Mouse (Mus musculus): ENCODE measurements around the gene Gng12.

GRCm38 (mm10) chr6:67057991-67058696 is 161.9 kb downstream of the Gng12 start:
- TF ChIP-seq GATA1 (IDR thresholded peaks at IDR 0.05; ENCODE audit: low read length) = peak; percentile 40
- peak; percentile 64 for TF ChIP-seq TAL1 (IDR thresholded peaks at IDR 0.05; ENCODE audit: low read length)

Measured in erythroblast, embryonic 14.5 days (primary cell).